Mouse (Mus musculus) 3T3-L1 (cell line): ENCODE results near the gene Asb6.
A peak's percentile ranks its signal among the peaks of the same experiment; 100 is the strongest.

ENCODE experiments used
- DNase-seq: peaks from one replicate; pipeline ENCODE4 v3.0.0-alpha.2; 2015; ENCODE audit warnings: low read depth, low spot score

The Asb6 gene

DNA sequence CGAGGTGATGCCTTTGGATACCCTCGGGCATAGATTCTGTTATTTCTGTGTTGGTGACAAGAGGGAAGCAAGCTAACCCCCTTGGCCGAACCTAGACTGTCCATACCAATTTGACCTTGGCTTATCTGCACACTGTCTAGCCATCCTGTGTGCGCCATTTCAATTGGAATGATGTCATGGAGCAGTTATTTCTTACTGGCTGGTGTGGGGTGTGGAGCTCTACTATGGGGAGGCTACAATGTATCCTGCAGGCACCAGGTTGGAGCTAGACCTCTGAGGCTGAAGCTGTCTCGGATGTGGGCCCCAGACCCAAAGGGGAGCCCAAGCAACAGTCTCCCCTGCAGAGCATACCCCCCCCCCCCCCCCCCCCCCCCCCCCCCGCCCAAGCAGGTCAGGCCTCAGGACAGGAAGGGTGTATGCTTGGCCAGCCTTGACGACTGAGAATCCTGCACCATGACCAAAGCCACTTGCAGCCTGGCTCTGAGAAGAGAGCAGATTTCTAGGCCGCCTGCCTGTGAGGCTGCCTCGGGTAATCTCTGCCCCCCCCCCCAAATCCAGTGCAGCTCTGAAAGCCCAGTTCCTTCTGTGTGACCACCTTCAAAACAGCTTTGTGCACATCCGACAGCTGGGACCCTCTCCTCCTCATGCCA is 4.4 kb upstream of the Asb6 start, which contains the start of gene Prrx2:
Gene Prrx2 (plus strand): TSS at position 600 of the 650 bp plus-strand sequence.
- peak; percentile 51 for DNase-seq

DNA sequence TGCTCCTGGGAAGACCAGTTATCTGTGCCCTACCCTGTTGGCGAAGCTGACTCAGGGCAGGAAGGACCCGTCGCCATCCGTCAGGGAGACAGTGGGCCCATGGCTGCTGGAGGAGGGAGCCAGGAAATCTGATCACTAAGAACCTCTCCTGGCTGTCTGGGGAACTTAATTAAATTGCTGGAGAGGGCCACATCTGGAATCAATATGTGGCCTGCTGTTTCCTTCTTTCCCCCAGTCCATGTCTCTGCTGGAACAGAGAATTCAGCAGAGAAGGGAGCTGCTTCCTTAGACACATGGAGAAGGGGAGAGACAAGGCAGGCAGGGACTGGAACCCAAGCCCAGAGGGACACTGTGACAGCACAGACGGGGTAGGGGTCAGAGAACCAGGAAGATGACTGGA is 3.5 kb upstream of the Asb6 start:
- DNase-seq: peak; percentile 89

DNA sequence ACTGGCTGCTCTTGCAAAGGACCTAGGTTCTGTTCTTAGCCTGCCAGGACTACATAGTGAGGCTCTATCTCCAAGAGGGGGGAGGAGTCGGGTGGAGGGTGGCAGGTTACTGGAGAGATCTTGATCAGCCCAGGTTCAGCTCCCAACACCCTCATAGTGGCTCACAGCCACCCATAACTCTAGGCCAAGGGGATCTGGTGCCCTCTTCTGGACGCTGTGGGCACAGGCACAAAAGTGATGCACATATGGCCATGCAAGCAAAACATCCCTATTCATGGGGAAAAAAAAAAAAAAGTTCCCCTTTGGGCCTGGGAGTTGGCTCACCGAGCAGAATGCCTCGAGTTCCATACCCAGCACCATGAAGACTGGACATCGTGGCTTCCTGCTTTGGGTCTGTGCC is 818 bp downstream of the Asb6 start:
- no peak for DNase-seq

DNA sequence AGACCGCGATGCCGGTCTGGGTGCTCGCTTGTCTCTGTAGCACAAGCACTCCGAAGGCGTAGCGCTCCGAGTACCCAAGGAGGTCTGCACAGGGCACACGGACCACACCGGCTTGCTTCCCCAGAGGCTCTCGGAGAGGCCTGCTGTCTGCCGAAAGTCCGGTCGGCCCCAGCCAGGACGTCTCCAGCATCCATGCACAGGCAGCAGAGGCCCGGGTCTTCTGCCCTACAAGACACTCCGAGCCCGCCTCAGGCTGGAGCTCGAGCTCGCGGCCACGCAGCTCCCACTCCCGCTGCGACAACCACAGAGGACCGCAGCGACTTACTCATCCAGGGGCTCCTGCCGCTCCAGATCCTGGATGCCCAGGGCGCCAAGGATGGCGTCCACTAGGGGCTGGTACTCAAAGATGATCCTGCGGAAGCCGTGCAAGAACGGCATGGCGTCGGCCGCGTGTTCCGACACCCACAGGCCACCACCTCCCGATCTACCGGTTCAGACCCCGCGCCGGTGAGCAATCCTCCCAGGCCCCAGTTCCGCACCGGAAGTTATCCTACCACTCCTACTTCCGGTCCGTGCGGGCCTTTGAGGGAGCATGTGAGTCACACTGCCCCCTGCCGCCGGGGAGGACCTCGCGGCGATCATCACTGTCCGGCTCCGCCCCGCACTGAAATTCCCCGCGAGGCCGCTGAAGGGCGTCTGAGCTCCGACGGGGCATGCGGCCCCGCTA is 2.2 kb downstream of the Asb6 start:
- DNase-seq: peak; percentile 91

DNA sequence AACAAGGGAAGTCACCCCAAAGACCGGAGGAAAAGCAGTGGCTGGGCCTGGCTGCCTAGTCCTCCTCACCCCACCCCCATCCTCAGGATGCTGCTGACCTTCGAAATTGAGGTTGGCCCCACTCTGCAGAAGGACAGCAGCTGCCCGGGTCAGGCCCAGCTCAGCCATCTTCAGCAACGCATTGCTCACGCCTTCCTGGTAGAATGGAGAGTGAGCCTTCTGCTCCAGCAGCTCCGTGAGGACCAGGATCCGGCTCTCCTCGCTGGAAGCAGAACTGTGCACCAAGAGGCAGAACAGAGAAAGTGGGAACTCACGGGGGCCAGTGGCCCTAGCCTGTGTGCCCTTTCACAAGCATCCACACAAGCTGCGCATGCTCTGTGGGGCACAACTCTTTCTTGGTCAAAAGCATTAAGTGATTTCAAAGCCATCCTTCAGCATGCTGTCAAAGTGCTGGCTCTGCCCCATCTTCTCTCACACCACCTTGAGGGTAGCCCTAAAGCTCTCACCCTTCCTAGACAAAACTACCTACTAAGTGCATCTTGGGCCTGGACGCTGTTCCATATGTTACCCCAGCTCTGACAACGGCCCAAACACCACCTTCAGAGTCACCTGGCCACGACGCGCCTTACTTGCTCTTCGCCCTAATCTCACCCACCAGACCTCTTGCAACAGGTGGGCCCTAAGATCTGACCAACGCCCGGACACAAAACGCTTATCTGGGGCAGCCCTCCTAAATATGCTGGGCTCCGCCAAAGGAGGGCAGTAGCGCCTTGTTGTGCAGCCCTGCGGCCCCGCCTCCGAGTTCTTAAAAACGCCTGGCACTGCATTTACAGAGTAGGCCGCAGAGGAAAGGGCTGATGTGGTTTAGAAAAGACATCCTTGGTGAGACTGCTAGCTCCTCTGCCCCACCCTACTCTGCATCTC is 3.0 kb downstream of the Asb6 start:
- DNase-seq: peak; percentile 86

DNA sequence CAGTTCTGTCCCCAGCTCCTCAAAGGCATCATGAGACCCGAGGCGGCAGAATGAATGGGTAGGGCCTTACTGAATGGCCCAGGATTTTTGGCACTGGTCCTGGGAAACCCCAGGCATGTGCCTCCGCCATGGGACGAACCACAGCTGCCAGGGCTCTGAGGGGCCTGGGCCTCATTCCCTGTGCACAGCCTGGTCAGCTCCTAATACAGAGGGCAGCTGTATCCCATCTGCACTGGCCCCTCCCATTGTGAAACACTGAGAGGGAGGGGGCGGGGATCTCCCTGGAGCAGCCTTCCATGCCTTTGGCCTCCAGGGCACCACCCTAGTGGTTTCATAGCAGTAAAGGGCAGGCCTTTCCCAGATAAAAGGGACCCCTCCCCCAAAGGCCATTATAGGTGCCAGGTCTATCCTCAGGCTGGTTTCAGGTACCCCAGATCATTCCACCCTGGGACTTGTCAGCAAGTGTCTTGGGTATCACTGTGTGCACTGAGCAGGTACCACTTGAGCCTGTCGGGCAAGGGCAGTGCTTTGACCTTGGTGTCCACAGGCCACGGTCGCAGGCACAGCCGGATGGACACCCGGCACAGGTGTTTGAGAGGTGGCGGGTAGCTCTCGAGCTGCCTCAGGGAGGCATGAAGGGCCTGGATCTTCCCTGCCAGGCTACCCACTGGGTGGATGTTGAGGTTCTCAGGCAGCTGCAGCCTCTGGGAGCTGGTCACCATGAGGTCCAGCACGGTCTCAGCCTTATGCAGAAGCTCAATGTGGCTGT is 6.6 kb downstream of the Asb6 start:
- DNase-seq: peak; percentile 78

DNA sequence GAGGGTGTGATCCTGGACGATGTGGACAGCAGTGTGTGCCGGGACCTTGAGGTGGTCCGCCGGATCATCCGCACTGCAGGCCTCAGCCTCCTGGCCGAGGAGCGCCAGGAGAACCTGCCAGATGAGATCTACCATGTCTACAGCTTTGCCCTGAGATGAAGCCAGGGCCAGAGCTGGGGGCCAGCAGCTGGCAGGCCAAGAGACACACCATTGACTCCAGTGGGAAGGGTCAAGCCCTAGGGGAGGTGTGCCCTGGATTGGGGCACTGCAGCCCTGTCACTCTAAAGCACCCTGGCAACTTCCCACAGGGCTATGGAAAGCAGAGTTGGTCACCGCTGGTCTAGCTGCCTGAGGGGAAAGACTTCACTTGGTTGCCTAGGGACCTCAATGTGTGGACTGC is 7.7 kb downstream of the Asb6 start:
- DNase-seq: no peak

DNA sequence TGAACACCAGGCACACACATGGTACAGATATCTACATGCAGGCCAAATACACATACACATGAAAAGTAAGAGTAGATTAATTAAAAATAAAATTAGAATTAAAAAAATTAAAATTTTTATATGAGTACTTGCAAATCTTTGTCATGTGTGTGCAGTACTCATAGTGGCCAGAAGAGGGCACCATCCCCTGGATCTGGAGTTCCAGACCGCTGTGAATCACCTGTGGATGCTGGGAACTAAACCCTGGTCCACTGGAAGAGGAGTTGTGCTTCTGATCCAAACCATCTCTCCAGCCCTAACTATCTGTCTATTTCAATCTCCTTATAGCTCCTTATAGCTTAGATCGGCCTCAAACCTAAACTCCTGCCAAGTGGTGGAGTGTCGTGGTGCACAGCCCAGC is 9.1 kb downstream of the Asb6 start:
- peak; percentile 32 for DNase-seq

DNA sequence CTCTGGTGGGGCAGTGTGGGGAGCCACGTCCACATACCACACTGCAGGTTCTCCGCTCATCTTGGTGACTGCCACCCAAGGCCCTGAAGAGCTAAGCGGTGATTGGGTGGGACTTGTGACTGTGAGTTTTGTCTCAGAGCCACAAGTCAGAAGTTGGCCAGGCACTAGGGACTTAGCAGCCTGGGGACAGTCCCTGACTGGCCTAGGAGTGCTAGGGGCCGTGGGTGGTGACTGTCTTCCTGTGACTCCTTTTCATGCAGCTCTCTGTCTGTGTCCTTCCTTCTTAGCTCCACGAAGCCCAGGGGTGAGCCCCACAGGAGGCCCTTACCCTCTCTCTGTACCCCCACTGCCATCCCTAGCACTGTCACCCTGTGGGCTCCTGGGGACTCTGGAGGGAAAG is 10.3 kb downstream of the Asb6 start:
- no peak for DNase-seq

DNA sequence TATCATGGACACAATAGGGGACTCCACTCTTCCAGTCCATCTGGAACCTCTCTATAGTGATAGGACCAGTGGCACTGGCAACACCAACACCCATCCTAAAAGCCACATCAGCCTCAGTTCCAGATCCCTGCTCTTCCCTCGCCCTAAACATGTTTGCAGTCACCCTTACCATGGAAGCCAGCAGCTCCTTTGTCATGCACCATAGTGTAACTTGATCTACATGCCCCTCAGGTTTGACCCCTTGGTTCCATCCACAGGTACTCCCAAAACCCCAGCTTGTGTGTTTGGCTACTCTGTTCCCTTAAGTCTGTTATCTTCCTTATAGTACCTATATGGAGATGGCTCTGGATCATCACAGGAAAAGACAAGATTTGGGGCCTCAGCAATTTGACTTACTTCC is 13.8 kb downstream of the Asb6 start:
- no peak for DNase-seq

DNA sequence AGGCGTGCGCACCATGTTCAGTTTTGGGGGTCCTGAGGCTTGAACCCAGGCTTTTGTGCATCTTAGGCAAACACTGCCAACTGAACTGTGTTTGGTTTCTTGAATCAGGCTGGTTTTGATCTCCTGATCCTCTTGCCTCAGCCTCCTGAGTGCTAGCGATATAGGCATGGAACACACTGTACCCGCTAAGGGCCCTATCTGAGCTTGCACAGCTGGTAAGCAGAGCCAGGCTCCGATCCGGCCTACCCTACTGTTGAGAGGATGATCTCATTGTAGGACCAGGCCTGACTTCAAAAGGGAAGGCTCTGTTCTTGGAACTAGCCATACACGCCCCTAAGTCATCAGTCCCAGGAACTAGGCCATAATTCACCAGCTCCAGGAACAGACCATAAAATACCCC is 19.6 kb downstream of the Asb6 start:
- DNase-seq: peak; percentile 41

DNA sequence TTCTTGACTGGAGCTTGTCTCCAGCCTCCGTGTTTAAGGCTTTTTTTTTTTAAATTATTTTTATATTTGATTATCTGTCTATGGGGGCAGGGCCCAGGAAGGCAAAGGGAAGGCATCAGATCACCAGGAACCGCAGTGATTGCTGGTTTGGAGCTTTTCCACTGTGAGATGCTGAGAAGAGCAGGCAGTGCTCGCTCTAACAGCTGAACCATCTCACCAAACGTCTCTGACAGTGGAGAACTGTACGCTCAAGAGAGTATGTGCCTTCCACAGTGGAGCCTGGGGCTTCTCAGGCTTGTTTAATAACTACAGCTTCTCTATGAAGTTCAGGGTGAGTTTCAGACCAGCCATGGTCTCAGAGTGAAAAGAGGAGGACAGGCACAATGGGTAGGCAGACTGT is 20.6 kb downstream of the Asb6 start:
- DNase-seq: no peak

DNA sequence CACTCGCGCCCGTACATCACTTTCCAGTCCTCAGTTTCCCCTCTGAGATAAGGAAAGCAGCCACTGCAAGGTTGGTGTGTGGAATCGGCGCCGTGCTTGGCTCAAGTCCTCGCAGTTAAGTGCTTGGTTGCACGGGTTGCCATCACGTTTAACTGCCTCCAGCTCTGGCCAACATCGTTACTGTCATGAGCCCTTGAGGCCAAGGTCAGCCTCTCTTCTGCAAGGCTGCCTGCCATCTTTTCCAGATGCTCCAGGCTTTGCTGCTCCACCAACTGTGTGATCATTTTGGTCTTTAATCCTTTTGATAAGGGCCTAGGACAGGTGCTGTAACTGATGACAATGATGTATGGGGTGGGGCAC is 21.9 kb downstream of the Asb6 start:
- DNase-seq: no peak

DNA sequence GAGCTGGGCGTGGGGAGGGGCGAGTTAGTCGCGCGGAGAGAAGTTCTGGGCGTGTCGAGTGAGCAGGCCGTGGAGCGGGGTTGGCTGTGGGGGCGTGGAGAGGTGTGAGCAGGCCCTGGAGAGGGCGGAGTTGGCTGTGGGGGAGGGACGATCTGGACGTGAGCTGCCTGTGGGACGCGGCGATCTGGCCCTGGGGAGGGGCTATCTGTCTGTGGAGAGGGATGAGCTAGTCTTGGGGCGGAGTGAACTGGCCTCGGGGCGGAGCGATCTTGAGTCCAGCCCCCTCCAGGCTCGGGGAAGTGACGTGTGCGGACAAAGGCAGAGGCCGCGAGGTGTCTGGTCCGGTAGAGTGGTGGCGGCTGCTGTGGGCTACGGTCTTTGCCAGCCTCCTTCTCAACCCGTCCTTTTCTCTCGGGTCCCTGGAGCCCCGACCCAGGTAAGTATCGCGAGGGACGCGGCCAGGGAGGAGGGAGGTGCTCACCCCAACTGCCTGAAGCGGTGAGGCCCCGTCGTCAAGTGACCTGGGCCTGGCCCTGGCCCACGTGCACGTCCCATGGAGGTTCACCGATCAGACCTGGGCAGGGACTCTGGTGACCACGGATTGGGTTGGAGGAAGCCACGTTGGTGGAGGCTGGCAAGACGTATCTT is 22.4 kb downstream of the Asb6 start, which contains the start of gene Ntmt1:
Gene Ntmt1 (plus strand): TSS at position 179 of the 648 bp plus-strand sequence.
- peak; percentile 99 for DNase-seq

DNA sequence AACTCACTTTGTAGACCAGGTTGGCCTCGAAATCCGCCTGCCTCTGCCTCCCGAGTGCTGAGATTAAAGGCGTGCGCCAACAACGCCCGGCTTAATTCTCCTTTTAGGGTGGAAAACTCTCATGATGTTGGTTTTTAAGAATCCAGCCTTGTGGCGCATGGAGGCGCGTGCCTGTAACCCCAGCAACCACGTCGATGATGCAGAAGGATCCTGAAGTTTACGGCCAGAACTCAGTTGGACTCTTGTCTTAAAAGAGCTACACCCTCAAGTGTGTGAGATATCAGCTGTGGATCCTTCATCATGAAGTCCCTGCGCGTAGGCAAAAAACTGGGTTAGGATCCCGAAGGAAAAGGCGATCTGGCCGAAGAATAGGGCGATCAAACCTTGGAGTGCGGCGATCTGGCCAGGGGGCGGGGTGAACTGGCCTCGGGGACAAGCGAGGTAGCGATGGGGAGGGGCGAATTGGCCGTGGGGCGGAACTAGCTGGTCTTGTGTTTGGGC is 22.9 kb downstream of the Asb6 start:
- DNase-seq: no peak

DNA sequence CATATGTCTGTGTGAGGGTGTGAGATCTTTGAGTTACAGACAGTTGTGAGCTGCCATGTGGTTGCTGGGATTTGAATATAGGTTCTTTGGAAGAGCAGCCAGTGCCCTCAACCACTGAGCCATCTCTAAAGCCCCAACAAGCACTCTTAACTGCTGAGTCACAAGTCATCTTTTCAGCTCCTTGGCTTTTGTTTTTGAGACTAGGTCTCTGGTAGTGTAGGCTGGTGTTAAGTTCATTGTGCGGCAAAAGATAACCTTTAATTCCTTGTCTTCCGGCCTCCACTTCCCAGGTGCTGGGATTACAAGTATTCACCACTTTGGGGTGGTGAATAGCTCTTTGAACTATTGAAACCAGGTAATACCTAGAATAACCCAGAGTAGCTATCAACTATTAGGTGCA is 24.1 kb downstream of the Asb6 start:
- DNase-seq: no peak

DNA sequence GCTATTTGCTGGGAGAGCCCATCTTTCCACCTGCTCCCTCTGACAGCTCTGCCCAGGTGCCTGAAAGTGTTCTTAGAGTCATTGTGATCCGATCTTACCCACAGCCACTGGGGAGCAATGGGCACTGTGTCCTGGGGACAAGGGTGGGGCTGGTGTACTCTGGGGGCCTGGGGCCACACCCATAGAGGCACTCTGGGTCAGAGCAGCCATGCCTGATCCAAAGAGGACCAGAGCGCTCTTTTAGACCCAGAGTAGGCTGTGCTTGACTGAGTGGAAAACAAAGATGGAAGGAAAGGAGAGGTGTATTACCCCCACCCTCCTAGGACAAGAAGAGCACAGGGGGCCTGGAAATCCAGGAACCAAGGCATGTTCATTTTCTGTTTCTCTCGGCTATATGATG is 26.5 kb downstream of the Asb6 start, which contains the start of gene 1700001O22Rik:
Gene 1700001O22Rik (minus strand): TSS at position 58 of the 400 bp plus-strand sequence.
- no peak for DNase-seq

DNA sequence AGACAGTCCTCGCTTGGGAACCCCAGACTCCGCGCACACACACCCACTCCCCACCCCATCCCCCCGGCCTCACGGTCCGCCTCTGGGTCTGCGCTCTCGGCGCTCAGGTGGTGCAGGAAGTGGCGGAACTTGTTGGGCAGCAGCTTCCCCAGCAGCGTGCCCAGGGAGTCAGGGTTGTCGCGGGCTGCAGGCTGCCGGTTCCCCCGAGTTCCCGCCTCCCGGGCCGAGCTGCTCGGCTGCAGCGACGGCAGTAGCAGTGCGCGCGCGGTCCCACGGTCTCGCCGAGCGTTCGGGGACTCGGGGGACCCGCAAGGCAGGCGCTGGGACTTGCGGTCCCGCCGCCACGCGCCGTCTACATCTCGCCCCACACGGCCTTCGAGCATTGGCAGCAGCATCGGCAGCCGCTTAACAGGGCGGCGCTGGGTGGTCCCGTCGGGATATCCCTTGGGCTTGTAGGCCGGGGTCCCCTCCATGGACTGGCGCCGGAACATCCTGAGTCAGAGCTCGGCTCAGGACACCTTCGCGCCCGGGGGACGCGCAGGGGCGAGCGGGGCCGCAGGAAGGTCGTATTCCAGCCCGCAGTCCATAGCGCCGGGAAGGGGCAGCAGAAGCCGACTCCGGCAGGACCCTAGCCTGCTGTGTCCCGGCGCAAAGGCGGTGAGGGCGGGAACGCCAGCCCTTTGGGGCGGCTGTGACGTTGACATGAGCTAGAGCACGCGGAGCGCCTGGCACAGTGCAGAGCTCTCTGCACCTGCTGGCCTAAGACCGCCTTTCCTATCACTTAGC is 28.9 kb downstream of the Asb6 start:
- no peak for DNase-seq

DNA sequence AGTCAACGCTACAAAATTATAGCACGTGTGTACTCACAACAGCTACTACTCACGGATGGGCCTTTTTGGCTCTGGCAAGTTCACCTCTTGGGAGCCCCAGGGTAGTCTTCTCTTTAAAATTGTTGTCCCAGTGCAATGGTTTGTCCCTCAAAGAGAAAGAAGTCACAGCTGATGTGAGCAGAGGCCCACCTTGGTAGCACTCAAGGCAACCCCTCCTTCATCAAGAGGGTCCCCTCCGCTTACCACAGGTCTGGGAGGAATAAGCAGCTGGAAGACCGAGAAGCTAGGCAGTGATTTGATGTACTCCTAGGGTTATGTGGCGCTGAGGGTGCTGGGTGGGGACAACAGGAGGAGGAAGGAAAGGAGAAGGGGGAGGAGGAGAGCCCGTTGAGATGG is 29.5 kb downstream of the Asb6 start:
- no peak for DNase-seq

DNA sequence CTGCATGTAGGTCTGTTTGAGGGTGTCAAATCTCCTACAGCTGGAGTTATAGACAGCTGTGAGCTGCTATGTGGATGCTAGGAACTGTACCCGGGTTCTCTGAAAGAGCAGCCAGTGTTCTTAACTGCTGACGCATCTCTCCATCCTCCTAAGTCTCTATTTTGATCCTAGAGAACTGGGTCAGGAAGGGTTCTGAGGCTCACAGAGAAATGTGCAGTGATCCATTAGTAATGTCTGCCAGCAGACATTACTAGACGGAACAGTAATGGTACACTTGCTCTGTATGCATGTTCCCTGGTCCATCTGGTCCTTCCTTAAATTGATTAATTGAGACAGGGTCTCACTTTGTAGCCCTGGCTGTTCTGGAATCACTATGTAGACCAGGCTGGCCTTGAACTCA is 30.7 kb downstream of the Asb6 start:
- DNase-seq: no peak
